Mouse (Mus musculus) hindlimb bud, embryonic 11.5 days (tissue): ENCODE results near the gene Gm17349.
"Not testable (repeated sequence)": the region's sequence is repeated elsewhere in the genome, so short reads cannot be mapped to it uniquely, and the experiment has no call there.

Experiments
- DNase-seq: peaks from one replicate; pipeline ENCODE4 v3.0.0-alpha.2; 2012; ENCODE audit warnings: low read depth, low spot score; ENCODE audit errors: extremely low spot score

The Gm17349 gene

GRCm38 (mm10) chr15:99705440-99706048 lies at the start of gene Gm17349:
Gene Gm17349 (minus strand): TSS chr15:99705490.
- DNase-seq = no peak

- no peak for DNase-seq
Observed at GRCm38 (mm10) chr15:99754204-99754603, 48.9 kb upstream of the Gm17349 start.

GRCm38 (mm10) chr15:99740229-99740628 lies 34.9 kb upstream of the Gm17349 start:
- no peak for DNase-seq

GRCm38 (mm10) chr15:99736675-99737074 lies 31.4 kb upstream of the Gm17349 start:
- DNase-seq = no peak

- DNase-seq = no peak
Observed at GRCm38 (mm10) chr15:99735631-99736030, 30.3 kb upstream of the Gm17349 start.

GRCm38 (mm10) chr15:99733186-99733585 lies 27.9 kb upstream of the Gm17349 start:
- DNase-seq = no peak

GRCm38 (mm10) chr15:99731678-99732077 lies 26.4 kb upstream of the Gm17349 start:
- DNase-seq = no peak

- no peak for DNase-seq
Observed at GRCm38 (mm10) chr15:99731167-99731566, 25.9 kb upstream of the Gm17349 start.

- no peak for DNase-seq
Observed at GRCm38 (mm10) chr15:99729056-99729783, 23.9 kb upstream of the Gm17349 start.

GRCm38 (mm10) chr15:99728211-99728610 lies 22.9 kb upstream of the Gm17349 start:
- no peak for DNase-seq

- no peak for DNase-seq
Observed at GRCm38 (mm10) chr15:99727525-99727924, 22.2 kb upstream of the Gm17349 start.

GRCm38 (mm10) chr15:99727039-99727438 lies 21.7 kb upstream of the Gm17349 start:
- not testable (repeated sequence) for DNase-seq

- no peak for DNase-seq
Observed at GRCm38 (mm10) chr15:99726549-99726948, 21.3 kb upstream of the Gm17349 start.

- peak; percentile 100 for DNase-seq
Observed at GRCm38 (mm10) chr15:99725341-99726155, 20.3 kb upstream of the Gm17349 start, which contains the start of gene Cox14. Gene Cox14 (plus strand): TSS chr15:99725618.

- DNase-seq = no peak
Observed at GRCm38 (mm10) chr15:99724292-99725021, 19.2 kb upstream of the Gm17349 start.

- DNase-seq = no peak
Observed at GRCm38 (mm10) chr15:99723515-99724291, 18.4 kb upstream of the Gm17349 start.

- no peak for DNase-seq
Observed at GRCm38 (mm10) chr15:99723120-99723514, 17.8 kb upstream of the Gm17349 start.

- no peak for DNase-seq
Observed at GRCm38 (mm10) chr15:99721921-99722743, 16.8 kb upstream of the Gm17349 start.

- DNase-seq = no peak
Observed at GRCm38 (mm10) chr15:99719865-99720264, 14.6 kb upstream of the Gm17349 start.
